Mouse (Mus musculus): ENCODE measurements around the gene Caskin2.
A peak's percentile ranks its signal among the peaks of the same experiment; 100 is the strongest.

Gene Caskin2

DNA sequence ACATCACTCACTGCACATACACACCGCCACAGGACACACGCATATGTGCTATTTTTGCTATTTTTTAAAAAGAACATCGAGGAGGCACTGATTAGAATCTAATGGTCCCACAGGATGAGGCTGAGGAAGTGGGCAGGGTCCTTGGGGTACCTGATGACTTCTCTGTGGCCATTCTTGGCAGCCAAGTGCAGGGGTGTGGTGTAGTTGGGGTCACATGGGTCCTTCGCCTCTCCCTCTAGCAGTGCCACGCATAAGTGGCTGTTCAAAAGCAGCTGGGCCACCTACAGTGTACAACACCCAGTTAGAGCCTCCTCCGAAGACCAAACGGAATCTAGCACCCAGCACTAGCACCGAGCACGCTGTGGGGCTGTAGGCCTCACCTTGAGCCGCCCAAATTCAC is 7.3 kb downstream of the Caskin2 start:
- DNase-seq (ENCODE audit: low read depth, low spot score) = no peak

GRCm38 (mm10) chr11:115805005-115805404 is 8.4 kb downstream of the Caskin2 start:
- DNase-seq (ENCODE audit: low read depth, low spot score) = no peak

GRCm38 (mm10) chr11:115803072-115803709 is 10.2 kb downstream of the Caskin2 start:
- DNase-seq (ENCODE audit: low read depth, low spot score) = no peak

- no peak for DNase-seq (ENCODE audit: low read depth, low spot score)
Measured at GRCm38 (mm10) chr11:115800981-115801380, 12.5 kb downstream of the Caskin2 start.

GRCm38 (mm10) chr11:115797665-115798064 is 15.8 kb downstream of the Caskin2 start:
- no peak for DNase-seq (ENCODE audit: low read depth, low spot score)

DNA sequence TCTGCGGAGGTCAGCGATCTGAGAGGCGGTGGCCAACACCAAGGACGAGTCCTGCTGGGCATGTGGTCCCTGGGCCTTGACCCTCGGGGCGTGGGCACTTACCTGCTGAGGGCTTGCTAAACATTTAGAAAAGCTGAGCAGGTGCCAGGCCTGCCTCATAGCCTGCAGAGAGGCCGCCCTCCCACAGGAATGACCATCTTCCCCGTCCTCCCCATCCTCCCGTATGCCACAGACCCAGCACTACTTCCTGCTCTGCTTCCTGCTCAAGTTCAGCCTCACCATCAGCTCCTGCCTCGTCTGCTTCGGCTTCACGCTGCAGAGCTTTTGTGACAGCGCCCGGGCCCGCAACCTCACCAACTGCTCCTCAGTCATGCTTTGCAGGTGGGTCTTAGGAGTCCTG is 16.5 kb downstream of the Caskin2 start:
- no peak for DNase-seq (ENCODE audit: low read depth, low spot score)

DNA sequence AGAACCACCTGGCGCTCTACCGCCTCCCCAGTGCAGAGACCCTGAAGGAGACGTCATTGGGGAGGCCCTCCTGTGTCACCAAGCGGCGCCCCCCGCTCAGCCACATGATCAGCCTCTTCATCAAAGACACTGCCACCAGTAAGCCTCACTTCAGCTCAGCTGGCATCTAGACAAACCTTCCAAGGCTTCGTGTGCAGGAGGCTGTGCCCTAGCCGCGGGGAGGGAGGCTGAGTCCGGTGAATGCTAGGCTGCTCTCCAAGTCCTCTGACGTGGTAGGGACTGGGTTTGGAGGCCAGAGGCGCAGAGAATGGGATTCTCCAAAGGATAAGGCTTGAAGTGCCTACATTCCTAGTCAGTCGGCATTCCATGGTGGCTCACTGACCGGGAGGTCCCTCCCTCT is 21.1 kb downstream of the Caskin2 start:
- no peak for DNase-seq (ENCODE audit: low read depth, low spot score)

DNA sequence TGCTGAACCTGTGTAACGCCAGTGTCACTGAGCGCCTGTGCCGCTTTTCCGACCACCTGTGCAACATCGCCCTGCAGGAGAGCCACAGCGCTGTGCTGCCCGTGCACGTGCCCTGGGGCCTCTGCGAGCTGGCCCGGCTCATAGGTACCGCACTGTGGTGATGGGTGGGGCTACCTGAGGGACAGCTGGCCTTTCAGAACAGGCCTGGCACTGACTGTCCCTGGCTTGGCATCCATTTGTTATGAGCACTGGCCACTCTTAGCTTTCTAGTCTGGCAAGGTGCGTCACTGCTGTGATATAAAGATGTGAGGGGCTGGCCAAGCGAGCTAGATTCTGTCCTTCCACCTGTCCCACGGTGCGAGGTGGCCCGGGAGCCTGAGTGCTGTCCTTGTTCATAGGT is 21.5 kb downstream of the Caskin2 start:
- no peak for DNase-seq (ENCODE audit: low read depth, low spot score)

GRCm38 (mm10) chr11:115789787-115790186 is 23.7 kb downstream of the Caskin2 start:
- DNase-seq (ENCODE audit: low read depth, low spot score) = no peak

DNA sequence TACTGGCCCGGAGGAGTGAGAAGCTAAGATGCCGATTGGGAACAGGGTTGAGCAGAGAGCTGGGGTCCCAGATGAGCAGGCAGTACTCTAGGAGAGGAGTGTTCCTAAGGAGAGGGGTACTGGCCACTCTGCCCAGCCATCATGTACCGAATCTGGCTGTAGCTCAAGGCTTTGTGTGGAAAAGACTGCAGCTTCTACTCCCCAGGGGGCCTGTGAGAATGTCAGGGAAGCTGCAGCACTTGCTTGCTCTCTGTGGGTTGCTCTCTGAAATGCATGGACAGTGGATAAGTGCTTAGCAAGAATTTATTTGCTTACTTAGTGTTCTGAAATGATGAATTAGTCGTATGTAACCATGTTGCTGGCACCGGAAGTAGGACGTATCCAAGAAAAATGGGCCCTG is 27.0 kb downstream of the Caskin2 start:
- no peak for DNase-seq (ENCODE audit: low read depth, low spot score)

DNA sequence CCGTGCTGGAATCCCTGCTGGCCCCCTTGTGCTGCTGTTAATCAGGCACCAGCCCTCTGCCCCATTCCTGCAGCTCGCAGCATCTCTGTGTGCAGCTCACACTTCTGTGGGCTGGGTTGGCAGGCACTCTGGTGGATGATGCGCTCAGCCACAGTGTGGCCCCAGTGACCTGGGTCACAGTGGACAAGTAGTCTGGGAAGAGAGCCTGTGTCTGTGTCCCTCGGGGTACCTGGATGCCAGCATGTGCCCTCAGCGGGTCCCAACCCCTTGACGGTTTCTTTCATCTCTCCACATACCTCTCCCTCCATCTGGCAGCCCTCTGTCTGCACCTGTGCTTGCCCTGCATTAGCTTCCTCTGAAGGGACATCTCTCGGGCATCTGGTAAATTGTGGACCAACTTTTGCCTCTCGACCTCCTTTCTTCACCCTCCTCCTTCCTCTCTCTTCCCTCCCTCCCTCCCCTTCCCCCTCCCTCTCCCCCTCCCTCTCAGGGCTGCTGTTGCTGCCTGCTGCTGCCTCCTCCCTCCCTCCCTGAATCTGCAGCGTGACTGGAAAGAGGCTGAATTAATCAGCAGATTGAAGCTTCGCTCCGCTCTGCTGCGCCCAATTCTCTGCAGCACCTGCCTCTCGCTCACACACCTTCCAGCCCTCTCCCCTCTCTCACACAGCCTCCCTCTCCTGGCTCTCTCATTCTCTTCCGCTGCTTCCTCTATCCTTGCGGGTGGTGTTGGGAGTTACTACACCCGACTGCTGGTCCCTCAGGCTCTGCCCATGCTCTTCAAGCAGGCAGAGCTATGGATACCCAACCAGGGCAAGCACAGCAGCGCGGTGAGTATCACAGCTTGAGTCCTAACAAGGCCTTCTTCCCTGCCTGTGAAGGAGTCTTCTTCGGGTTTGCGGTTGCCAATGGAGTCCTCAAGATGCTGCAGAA is 33.0 kb downstream of the Caskin2 start:
- peak; percentile 66 for DNase-seq (ENCODE audit: low read depth, low spot score)

- DNase-seq (ENCODE audit: low read depth, low spot score) = no peak
Measured at GRCm38 (mm10) chr11:115779038-115779571, 34.3 kb downstream of the Caskin2 start.

DNA sequence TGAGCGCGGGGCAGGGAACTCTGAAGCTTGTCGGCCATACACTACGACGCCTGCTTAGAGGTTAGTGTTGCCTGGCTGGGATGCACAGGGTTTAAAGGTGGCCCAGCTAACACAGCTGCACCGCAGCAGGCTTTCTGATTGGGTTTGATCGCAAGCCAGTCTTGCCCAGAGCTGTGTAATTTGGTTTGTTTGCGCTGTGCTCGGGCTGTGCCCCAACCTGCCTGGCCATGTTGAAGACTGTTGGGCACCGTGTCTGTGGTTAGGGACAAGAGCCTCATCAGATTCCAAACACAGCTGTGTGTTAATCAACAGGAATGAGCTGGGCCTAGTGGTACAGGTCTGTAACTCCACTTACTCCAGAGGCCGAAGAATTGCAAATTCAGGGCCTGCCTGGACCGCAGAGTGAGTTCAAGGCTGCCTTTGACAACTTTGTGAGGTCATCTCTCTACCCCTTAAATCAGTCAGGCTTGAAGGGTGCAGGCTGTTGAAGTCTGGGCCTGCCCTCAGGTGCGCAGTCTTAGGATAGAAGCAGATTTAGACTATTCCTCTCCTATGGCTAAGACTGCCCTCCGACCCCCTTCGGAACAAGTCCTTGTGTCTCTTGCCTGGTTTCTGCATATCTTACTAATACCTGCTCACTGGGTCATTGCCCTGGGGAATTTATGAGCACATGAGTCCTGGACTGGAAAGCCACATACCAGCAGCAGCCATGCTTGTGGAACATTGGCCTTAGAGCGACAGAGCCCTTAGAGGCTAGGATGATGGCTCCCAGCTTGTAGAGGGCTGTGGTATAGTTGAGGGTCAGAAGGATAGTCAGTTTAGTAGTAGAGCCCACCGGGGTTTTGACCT is 35.7 kb downstream of the Caskin2 start:
- DNase-seq (ENCODE audit: low read depth, low spot score) = no peak

GRCm38 (mm10) chr11:115776954-115777353 is 36.5 kb downstream of the Caskin2 start:
- no peak for DNase-seq (ENCODE audit: low read depth, low spot score)

- DNase-seq (ENCODE audit: low read depth, low spot score) = no peak
Measured at GRCm38 (mm10) chr11:115775821-115776665, 37.4 kb downstream of the Caskin2 start.

DNA sequence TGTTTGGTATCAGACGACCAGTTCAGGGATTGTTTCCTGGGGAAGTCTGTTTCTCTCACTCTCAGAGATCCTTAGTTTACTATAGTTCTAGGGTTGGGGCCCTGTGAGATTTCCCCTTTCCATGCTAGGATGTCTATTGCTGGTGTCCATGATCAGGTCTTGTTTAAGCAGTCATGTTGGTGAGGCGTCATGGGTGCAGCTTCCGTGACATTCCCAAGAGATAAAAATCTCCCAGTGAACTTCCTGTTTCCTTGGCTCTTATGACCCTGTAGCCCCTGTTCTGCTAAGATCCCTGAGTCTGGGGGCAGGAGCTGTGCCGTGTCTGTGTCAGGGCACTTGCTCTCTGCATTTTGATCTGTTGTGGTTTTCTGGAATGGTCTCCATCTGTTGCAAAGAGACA is 38.8 kb downstream of the Caskin2 start:
- DNase-seq (ENCODE audit: low read depth, low spot score) = no peak

GRCm38 (mm10) chr11:115768896-115769295 is 44.5 kb downstream of the Caskin2 start:
- DNase-seq (ENCODE audit: low read depth, low spot score) = no peak

- no peak for DNase-seq (ENCODE audit: low read depth, low spot score)
Measured at GRCm38 (mm10) chr11:115766981-115767380, 46.5 kb downstream of the Caskin2 start.

DNA sequence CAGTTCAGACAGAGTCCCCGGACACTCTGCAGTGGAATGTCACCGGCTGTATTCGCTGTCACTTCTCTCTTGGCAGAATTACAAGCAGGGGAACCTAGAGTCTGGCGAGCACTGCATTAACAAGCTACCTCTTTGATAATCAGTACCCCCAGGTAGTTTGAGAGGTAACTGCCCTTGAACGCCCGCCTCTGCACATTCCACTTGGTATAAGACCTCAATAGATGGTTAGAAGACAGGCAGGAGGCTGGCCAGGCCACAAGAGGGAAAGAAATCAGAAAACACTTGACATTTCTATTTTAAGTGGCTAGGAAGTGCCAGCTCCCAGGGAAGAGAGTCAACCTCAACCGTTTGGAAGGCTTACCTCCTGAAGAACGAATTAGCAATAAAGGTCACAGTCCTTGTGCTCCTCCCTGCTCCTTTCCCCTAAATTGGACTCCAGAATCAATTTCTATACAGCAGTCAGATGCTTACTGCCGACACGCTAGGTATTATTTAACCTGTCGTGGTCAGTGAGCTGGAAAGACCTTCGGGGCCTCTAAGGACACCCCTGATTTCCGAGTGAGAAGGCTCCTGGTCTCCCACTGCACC is 47.0 kb downstream of the Caskin2 start:
- DNase-seq (ENCODE audit: low read depth, low spot score) = no peak

GRCm38 (mm10) chr11:115765607-115766141 is 47.8 kb downstream of the Caskin2 start:
- DNase-seq (ENCODE audit: low read depth, low spot score) = peak; percentile 42

Data from brain, embryonic 18.5 days (tissue).